Mouse (Mus musculus): ENCODE measurements around the gene Hba-a2. TPM values are rescaled to one million over a fixed set of nuclear protein-coding genes. Genes with fewer than 3 reads are reported as not detected.
"Not testable (repeated sequence)": the region's sequence is repeated elsewhere in the genome, so short reads cannot be mapped to it uniquely, and the experiment has no call there.

Hba-a2 gene
- polyA plus RNA-seq (2012; rRNA removed), result 106 and 108 TPM in 2 replicates

DNA sequence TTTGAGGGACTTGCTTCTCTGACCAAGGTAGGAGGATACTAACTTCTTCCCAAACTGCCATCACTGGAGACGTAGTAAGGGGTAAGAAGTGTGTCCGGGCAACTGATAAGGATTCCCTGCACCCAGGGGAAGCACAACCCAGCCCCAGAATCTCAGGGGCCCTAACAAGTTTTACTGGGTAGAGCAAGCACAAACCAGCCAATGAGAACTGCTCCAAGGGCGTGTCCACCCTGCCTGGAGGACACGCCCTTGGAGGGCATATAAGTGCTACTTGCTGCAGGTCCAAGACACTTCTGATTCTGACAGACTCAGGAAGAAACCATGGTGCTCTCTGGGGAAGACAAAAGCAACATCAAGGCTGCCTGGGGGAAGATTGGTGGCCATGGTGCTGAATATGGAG lies at the start of gene Hba-a2:
Hba-a2 (plus strand) TSS at position 287 of the 400 bp plus-strand sequence.
- H3K27ac ChIP-seq (ENCODE audit: insufficient read depth, low read depth, low read length); H3K27me3 ChIP-seq (ENCODE audit: control insufficient read depth, insufficient read depth, low read length); H3K36me3 ChIP-seq (ENCODE audit: control insufficient read depth, insufficient read depth, low read length); H3K4me1 ChIP-seq (ENCODE audit: control insufficient read depth, insufficient read depth, insufficient read length, low read length); H3K4me3 ChIP-seq (ENCODE audit: low read depth, low read length): not testable (repeated sequence)
- no CpG with 5 or more reads among the region's 4 CpGs for WGBS

DNA sequence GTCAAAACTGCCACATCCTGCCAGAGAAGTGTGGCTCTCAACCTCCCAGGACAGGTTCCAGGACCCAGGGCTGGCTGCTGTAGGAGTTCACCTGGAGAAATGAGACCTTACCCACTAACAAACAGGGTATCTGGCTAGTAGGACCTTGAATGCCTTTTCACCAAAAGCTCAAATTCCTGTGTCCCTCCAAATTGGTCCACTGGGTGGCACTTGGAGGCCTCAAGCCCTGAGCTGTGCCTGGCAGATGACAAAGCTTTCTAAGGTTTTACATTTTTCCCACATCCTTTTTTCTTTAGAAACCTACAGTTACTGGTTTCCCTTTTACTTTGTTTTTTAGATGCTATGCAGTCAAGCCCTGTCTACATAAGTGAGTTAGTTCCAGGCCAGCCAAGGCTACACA lies 49.2 kb upstream of the Hba-a2 start:
- Histone ChIP-seq H3K36me3 (ENCODE audit: control insufficient read depth, insufficient read depth, low read length) (peaks cover 26% of the 10 kb centered on the region), H3K4me3 (ENCODE audit: low read depth, low read length) (no peak overlapping the region), H3K4me1 (ENCODE audit: control insufficient read depth, insufficient read depth, insufficient read length, low read length) (no peaks in the 10 kb centered on the region; the same call in 1 of the 2 replicates), H3K27me3 (ENCODE audit: control insufficient read depth, insufficient read depth, low read length) (no peaks in the 10 kb centered on the region), H3K27ac (ENCODE audit: insufficient read depth, low read depth, low read length) (no peak overlapping the region)
- no peak for TF ChIP-seq POLR2A (IDR thresholded peaks at IDR 0.05; ENCODE audit: low read depth, low read length)
- peak; percentile 6; the same call in 1 of the 2 replicates for TF ChIP-seq CTCF (IDR thresholded peaks at IDR 0.05; ENCODE audit: extremely low read depth, insufficient read length, insufficient replicate concordance, low read depth, low read length)

DNA sequence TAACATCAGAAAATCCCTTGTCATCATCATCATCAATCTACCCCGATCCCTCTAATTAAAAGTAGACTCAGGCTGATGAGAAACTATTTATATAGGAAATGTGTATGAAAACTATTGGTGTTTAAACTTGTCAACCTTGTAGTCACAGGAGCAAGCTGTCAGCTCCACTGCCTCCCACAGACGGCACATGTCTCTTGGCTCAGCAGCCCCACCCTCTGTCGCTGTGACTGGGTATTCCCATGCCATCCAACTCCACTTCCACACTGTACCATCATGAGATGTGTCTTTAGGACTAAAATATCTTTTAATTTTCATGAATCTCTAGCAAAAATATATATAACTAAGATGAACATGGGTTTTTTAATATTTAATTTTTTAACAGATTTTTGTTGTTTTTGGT lies 47.9 kb upstream of the Hba-a2 start:
- no peaks in the 10 kb centered on the region; the same call in 1 of the 2 replicates for H3K4me1 ChIP-seq (ENCODE audit: control insufficient read depth, insufficient read depth, insufficient read length, low read length)
- H3K36me3 ChIP-seq (ENCODE audit: control insufficient read depth, insufficient read depth, low read length), result peaks cover 29% of the 10 kb centered on the region
- no peak overlapping the region for H3K27ac ChIP-seq (ENCODE audit: insufficient read depth, low read depth, low read length)
- TF ChIP-seq POLR2A (IDR thresholded peaks at IDR 0.05; ENCODE audit: low read depth, low read length) (no peak), CTCF (IDR thresholded peaks at IDR 0.05; ENCODE audit: extremely low read depth, insufficient read length, insufficient replicate concordance, low read depth, low read length) (no peak)
- no peaks in the 10 kb centered on the region for H3K27me3 ChIP-seq (ENCODE audit: control insufficient read depth, insufficient read depth, low read length)
- no peak overlapping the region for H3K4me3 ChIP-seq (ENCODE audit: low read depth, low read length)
- WGBS, result 88% methylated on average over 3 of the region's 3 CpGs

DNA sequence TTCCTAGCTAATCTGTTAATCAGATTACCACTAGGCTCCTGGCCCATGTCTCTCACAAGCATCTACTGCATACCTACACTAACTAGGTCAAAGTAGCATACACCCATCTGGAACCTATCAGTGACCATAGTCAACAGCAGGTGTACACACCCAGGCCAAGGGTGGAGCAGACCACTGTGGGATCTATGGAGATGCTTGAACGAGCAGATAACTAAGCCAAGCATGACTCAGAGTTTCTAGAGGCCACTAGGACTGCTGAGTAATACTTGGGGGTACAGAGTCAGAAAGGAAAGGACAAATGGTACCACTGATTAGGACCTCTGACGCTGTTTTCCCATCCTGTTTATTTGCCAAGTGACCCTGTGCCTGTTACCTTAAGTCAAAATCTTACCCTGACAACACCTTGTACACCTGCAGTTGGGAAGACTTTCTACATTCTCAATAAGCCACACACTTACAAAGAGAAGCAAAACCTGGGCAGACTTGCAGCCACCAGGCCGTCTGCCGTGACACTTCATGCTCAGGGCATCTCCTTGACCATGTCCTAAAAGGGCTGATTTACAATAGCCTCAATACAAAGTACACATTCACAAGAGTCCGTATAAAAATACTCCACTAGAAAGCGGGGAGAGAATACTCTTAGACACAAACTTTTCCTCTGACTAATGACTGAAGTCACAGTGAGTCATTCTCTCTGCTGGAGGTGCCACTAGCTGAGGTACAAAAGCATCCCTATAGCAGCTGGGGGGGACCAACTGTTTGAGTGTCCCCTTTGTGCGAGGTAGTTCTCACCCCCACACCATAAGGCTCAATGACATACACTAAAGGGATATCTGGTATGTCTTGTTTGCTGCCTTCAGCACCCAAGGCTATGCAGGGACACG lies 45.2 kb upstream of the Hba-a2 start:
- Histone ChIP-seq H3K4me1 (ENCODE audit: control insufficient read depth, insufficient read depth, insufficient read length, low read length) (no peaks in the 10 kb centered on the region), H3K4me3 (ENCODE audit: low read depth, low read length) (no peak overlapping the region), H3K36me3 (ENCODE audit: control insufficient read depth, insufficient read depth, low read length) (peaks cover 17% of the 10 kb centered on the region), H3K27ac (ENCODE audit: insufficient read depth, low read depth, low read length) (no peak overlapping the region), H3K27me3 (ENCODE audit: control insufficient read depth, insufficient read depth, low read length) (no peaks in the 10 kb centered on the region)
- WGBS, result 79% methylated on average over 8 of the region's 8 CpGs
- TF ChIP-seq POLR2A (IDR thresholded peaks at IDR 0.05; ENCODE audit: low read depth, low read length) (no peak), CTCF (IDR thresholded peaks at IDR 0.05; ENCODE audit: extremely low read depth, insufficient read length, insufficient replicate concordance, low read depth, low read length) (no peak)

DNA sequence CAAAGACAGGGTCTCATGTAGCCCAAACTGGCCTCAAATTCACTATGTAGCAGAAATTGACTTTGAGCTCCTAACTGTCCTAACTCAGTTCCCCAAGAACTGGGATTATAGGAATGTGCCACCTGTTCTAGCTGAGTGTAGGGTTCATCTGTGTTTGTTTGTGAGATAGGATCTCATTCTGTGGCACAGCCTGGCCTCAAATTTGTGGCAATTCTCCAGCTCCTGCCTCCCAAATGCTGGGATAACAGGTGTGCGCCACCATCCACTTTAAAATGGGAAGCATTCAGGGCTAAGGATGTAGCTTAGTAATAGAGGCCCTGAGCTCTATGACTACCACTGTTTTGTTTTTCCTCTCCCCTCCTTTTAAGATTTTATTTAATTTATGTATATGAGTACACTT lies 43.2 kb upstream of the Hba-a2 start:
- WGBS, result 97% methylated on average over 1 of the region's 1 CpGs
- Histone ChIP-seq H3K27ac (ENCODE audit: insufficient read depth, low read depth, low read length) (no peak overlapping the region), H3K4me1 (ENCODE audit: control insufficient read depth, insufficient read depth, insufficient read length, low read length) (no peaks in the 10 kb centered on the region), H3K36me3 (ENCODE audit: control insufficient read depth, insufficient read depth, low read length) (peaks cover 11% of the 10 kb centered on the region), H3K27me3 (ENCODE audit: control insufficient read depth, insufficient read depth, low read length) (no peaks in the 10 kb centered on the region), H3K4me3 (ENCODE audit: low read depth, low read length) (no peak overlapping the region)
- no peak for TF ChIP-seq CTCF (IDR thresholded peaks at IDR 0.05; ENCODE audit: extremely low read depth, insufficient read length, insufficient replicate concordance, low read depth, low read length)

DNA sequence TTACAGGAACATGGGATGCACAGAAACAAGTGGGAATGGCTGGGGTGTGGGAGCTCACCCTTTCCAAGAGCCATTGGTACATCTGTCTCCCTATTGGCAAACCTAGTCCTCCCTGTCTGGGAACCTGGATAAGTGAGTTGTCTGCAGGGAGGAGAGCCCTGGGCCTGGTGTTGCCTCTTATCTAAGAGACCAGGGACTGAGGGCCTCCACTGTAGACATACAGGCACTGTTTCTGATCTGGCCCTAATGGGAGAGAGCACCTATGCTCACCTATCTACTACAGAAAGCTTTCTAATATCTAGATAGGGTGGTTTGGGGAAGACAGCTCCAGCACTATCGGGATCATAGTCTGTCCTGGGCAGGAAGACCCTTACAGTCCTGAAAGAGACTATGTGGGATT lies 40.1 kb upstream of the Hba-a2 start:
- H3K4me1 ChIP-seq (ENCODE audit: control insufficient read depth, insufficient read depth, insufficient read length, low read length), result no peaks in the 10 kb centered on the region
- TF ChIP-seq POLR2A (IDR thresholded peaks at IDR 0.05; ENCODE audit: low read depth, low read length) (no peak), CTCF (IDR thresholded peaks at IDR 0.05; ENCODE audit: extremely low read depth, insufficient read length, insufficient replicate concordance, low read depth, low read length) (no peak)
- WGBS, result 98% methylated on average over 1 of the region's 1 CpGs

DNA sequence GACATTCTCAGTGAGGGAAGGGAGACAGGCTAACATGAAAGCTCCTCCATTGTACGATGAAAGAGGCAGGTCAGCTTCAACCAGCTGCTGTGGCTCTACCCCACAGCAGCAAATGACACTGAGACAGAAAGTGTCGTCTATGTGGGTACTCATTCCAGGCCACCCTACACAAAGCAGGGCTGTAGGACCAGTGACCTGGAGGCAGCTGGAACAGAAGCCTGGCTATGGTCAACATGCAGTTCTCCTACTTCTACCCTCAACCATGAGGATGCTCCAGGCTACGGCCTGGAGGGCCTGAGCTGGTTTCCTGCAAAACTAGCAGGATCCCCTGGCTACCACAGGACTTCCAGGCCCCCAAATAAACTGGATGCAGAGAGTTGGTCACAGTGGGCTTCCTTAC lies 39.7 kb upstream of the Hba-a2 start:
- no peak for TF ChIP-seq CTCF (IDR thresholded peaks at IDR 0.05; ENCODE audit: extremely low read depth, insufficient read length, insufficient replicate concordance, low read depth, low read length)
- no peak for TF ChIP-seq POLR2A (IDR thresholded peaks at IDR 0.05; ENCODE audit: low read depth, low read length)

More for the DNA sequence above, 40.1 kb upstream of the Hba-a2 start:
- Histone ChIP-seq H3K36me3 (ENCODE audit: control insufficient read depth, insufficient read depth, low read length) (peaks cover 13% of the 10 kb centered on the region; the same call in 1 of the 2 replicates), H3K4me3 (ENCODE audit: low read depth, low read length) (no peak overlapping the region), H3K27ac (ENCODE audit: insufficient read depth, low read depth, low read length) (no peak overlapping the region), H3K27me3 (ENCODE audit: control insufficient read depth, insufficient read depth, low read length) (no peaks in the 10 kb centered on the region)

More for the DNA sequence above, 39.7 kb upstream of the Hba-a2 start:
- no peak overlapping the region for H3K27ac ChIP-seq (ENCODE audit: insufficient read depth, low read depth, low read length)
- peaks cover 13% of the 10 kb centered on the region; the same call in 1 of the 2 replicates for H3K36me3 ChIP-seq (ENCODE audit: control insufficient read depth, insufficient read depth, low read length)
- no peaks in the 10 kb centered on the region for H3K27me3 ChIP-seq (ENCODE audit: control insufficient read depth, insufficient read depth, low read length)
- H3K4me1 ChIP-seq (ENCODE audit: control insufficient read depth, insufficient read depth, insufficient read length, low read length), result no peaks in the 10 kb centered on the region
- WGBS, result 92% methylated on average over 3 of the region's 3 CpGs
- no peak overlapping the region for H3K4me3 ChIP-seq (ENCODE audit: low read depth, low read length)

Data from small intestine, adult 2 months (tissue).